Mouse (Mus musculus) gonadal fat pad, adult 2 months (tissue): ENCODE results near the gene Olfr522. TPM values are rescaled to one million over a fixed set of nuclear protein-coding genes. Genes with fewer than 3 reads are reported as not detected.

Experiments
- DNase-seq: peaks from one replicate; pipeline ENCODE4 v3.0.0-alpha.2; 2012; ENCODE audit warnings: low read depth
- polyA plus RNA-seq: library from polyadenylated mRNA; depleted of rRNA; stranded (reverse); fragments of >200 nt; gene quantifications from 2 replicates; pipeline ENCODE4 v1.2.3, GENCODE M21; 2012; rRNA removed

Gene Olfr522
- polyA plus RNA-seq, 1 experiment, result not detected

DNA sequence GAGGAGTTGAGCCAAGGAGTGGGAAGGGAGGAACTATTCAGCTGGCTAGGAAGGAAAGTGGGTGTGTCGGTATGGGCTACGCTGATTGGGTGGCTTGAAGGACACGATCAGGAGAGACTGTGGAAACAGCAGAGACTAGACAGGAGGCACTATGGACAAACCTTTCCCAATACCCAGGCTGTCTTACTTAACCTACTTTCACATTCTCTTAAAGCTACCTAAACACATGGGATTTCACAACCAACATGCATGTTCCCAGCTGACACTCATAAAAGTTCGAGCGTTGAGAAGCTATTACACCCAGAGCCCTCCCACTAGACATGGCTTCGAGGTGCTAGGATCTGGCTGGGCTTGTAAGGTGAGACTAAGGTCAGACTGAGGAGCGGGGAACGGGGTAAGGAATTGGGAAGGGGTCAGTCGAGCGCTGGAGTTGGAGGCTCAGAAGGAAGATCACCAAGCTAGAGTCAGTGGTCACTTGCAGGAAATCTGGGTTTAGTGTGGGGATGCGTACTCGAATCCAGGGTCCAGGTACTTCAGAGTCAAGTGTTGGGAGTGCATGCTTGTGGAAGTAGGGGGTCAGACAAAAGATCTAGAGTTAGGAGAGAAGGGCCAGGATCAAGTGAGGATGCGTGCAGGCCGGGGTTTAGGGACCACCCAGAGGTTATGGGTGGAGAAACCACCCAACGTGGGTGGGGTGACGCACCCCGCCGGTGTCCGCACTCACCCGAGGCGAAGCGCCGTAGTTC lies 48.8 kb downstream of the Olfr522 start, which contains the start of gene Paox:
Gene Paox, plus strand, starts transcription at position 217 of the 746 bp plus-strand sequence.
- DNase-seq, result peak; percentile 99

DNA sequence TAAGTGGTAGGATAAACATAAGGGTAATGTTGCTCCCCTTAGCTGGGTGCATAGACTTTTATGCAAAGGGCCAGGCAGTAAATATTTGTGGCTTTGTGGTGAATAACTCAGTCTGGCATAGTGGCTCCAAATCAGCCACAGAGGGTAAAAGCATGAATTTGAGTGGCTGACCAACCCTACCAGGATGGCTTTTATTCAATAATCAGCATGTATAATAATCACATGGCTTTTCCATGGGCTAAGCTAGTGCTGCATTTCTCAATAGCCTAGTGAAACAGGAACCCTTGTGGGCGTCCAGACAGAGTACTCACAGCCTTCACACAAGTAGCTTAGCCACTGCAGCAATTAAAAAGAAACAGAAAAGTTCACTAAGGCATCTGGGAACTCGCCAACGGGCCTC lies 52.6 kb downstream of the Olfr522 start:
- DNase-seq, result no peak

Other genes with a start within 250 kb of the Olfr522 start
- gene Utf1, start 221.0 kb downstream of the Olfr522 start, polyA plus RNA-seq, result 0.16 TPM in 1 of 2 replicates, not detected in the other
- 1.5 and 2.0 TPM in 2 replicates for gene 6430531B16Rik, start 186.0 kb downstream of the Olfr522 start, polyA plus RNA-seq
- gene Adam8, start 172.2 kb downstream of the Olfr522 start, polyA plus RNA-seq, result 7.1 and 8.8 TPM in 2 replicates
- 46.2 and 50.7 TPM in 2 replicates for gene Zfp511, start 128.4 kb downstream of the Olfr522 start, polyA plus RNA-seq
- gene Tubgcp2, start 128.1 kb downstream of the Olfr522 start, polyA plus RNA-seq, result 24.7 and 25.9 TPM in 2 replicates
- 0.09 TPM in 1 of 2 replicates, not detected in the other for gene Msx3, start 115.7 kb downstream of the Olfr522 start, polyA plus RNA-seq
- gene Caly, start 82.2 kb downstream of the Olfr522 start, polyA plus RNA-seq, result 0.19 and 1.5 TPM in 2 replicates
- gene Prap1, start 71.4 kb downstream of the Olfr522 start, polyA plus RNA-seq, result not detected in 2 replicates
- gene Fuom, start 62.3 kb downstream of the Olfr522 start, polyA plus RNA-seq, result 33.3 and 37.9 TPM in 2 replicates
- gene Paox, start 49.0 kb downstream of the Olfr522 start, polyA plus RNA-seq, result 16.0 and 18.0 TPM in 2 replicates
- gene Echs1, start 48.3 kb downstream of the Olfr522 start, polyA plus RNA-seq, result 190 and 200 TPM in 2 replicates
- 28.9 and 56.7 TPM in 2 replicates for gene Mtg1, start 27.2 kb downstream of the Olfr522 start, polyA plus RNA-seq
- gene Sprn, start 9.9 kb downstream of the Olfr522 start, polyA plus RNA-seq, result 0.70 and 0.72 TPM in 2 replicates
- 0.08 TPM in 1 of 2 replicates, not detected in the other for gene Olfr523, start 8.5 kb upstream of the Olfr522 start, polyA plus RNA-seq
- gene Olfr524, start 41.2 kb upstream of the Olfr522 start, polyA plus RNA-seq, result not detected in 2 replicates
- gene Cd163l1, start 53.5 kb upstream of the Olfr522 start, polyA plus RNA-seq, result 0.42 and 0.72 TPM in 2 replicates
- 0.13 and 0.14 TPM in 2 replicates for gene 5830411N06Rik, start 82.5 kb upstream of the Olfr522 start, polyA plus RNA-seq
- gene Olfr525, start 156.1 kb upstream of the Olfr522 start, polyA plus RNA-seq, result not detected in 2 replicates
- not detected in 2 replicates for gene Olfr527, start 169.3 kb upstream of the Olfr522 start, polyA plus RNA-seq
- not detected in 2 replicates for gene Olfr60, start 196.9 kb upstream of the Olfr522 start, polyA plus RNA-seq
- gene Olfr530, start 211.6 kb upstream of the Olfr522 start, polyA plus RNA-seq, result not detected in 2 replicates
- gene Olfr531, start 238.2 kb upstream of the Olfr522 start, polyA plus RNA-seq, result not detected in 2 replicates